Mouse (Mus musculus) myocyte (in vitro differentiated cells): ENCODE results near the gene Tmem266.

Experiments used
- CEBPB ChIP-seq: IDR thresholded peaks from 2 replicates; pipeline ENCODE4 v1.6.1; 2011; ENCODE audit warnings: mild to moderate bottlenecking, moderate library complexity; ENCODE audit not compliant: poor library complexity, insufficient read depth, severe bottlenecking
- MYOD1 ChIP-seq, 3 experiments: IDR thresholded peaks; one replicate each; pipeline ENCODE4 v1.6.1; 2011; ENCODE audit warnings: control low read depth in 2 of 3, low read depth in 2 of 3, mild to moderate bottlenecking in 2 of 3, moderate library complexity in 1 of 3; ENCODE audit not compliant: insufficient read length in 2 of 3, control insufficient read depth in 1 of 3
- POLR2A ChIP-seq: IDR thresholded peaks from one replicate; pipeline ENCODE4 v1.6.1; 2011; ENCODE audit warnings: low read depth, mild to moderate bottlenecking, control low read depth, moderate library complexity; ENCODE audit not compliant: insufficient read length
- SRF ChIP-seq: IDR thresholded peaks from one replicate; pipeline ENCODE4 v1.6.1; 2011; ENCODE audit warnings: low read depth; ENCODE audit not compliant: control insufficient read depth, insufficient read length
- USF1 ChIP-seq: IDR thresholded peaks from one replicate; pipeline ENCODE4 v1.6.1; 2011; ENCODE audit warnings: low read depth, mild to moderate bottlenecking, control low read depth, moderate library complexity

GRCm38 (mm10) chr9:55439206-55439780, 112.6 kb downstream of the Tmem266 start:
- TF ChIP-seq POLR2A = no peak
- TF ChIP-seq SRF = no peak
- no peak for TF ChIP-seq MYOD1 (IDR thresholded peaks at IDR 0.05; ENCODE audit: control insufficient read depth in 1 of 3, insufficient read length in 2 of 3, low read depth in 2 of 3)
- TF ChIP-seq CEBPB = no peak
- no peak for TF ChIP-seq USF1
